Mouse (Mus musculus): Measurements from ENCODE around the gene Neurl2.

- no peak for TF ChIP-seq CTCF (conservative IDR thresholded peaks at IDR 0.05 in 1 of 2, IDR thresholded peaks at IDR 0.05 in 1 of 2; ENCODE audit: low read depth in 2 of 2, low read length in 2 of 2)
- TF ChIP-seq NRF1 (IDR thresholded peaks at IDR 0.05; ENCODE audit: low read depth, low read length): no peak
- TF ChIP-seq POLR2A (IDR thresholded peaks at IDR 0.05; ENCODE audit: low read depth, low read length): no peak
- TF ChIP-seq KAT2A (IDR thresholded peaks at IDR 0.05; ENCODE audit: insufficient replicate concordance, low read length): no peak
- no peak for TF ChIP-seq ZMIZ1 (IDR thresholded peaks at IDR 0.05; ENCODE audit: low read depth, low read length)
Measured at GRCm38 (mm10) chr2:164781876-164782275, 51.4 kb downstream of the Neurl2 start.
